Mouse (Mus musculus) lung, adult 2 months (tissue): ENCODE data around the gene Patz1. TPM values are rescaled to one million over a fixed set of nuclear protein-coding genes. Genes with fewer than 3 reads are reported as not detected.

ENCODE experiments used
- DNase-seq: peaks from one replicate; pipeline ENCODE4 v3.0.0; 2022
- H3K4me1 ChIP-seq: fragments of 200-500 bp; 2 replicates; pipeline ENCODE4 v1.6.1; 2011; ENCODE audit warnings: low read length; ENCODE audit not compliant: control insufficient read depth, insufficient read depth
- H3K4me3 ChIP-seq: fragments of 200-500 bp; replicated peaks from 2 replicates; pipeline ENCODE3; 2011; ENCODE audit warnings: low read depth, mild to moderate bottlenecking, control low read depth, low read length; ENCODE audit errors: extremely low read depth
- CTCF ChIP-seq: fragments of 200-500 bp; IDR thresholded peaks from 2 replicates; pipeline ENCODE4 v1.5.1; 2011; ENCODE audit warnings: mild to moderate bottlenecking, low read length, control low read depth; ENCODE audit not compliant: insufficient read depth
- POLR2A ChIP-seq: fragments of 200-500 bp; IDR thresholded peaks from 2 replicates; pipeline ENCODE4 v1.6.1; 2011; ENCODE audit warnings: low read depth, mild to moderate bottlenecking, control low read depth, low read length, borderline replicate concordance; ENCODE audit errors: extremely low read depth
- WGBS: fragments of 180-500 bp; shearing (Covaris S2); methylation state at CpG from one replicate; pipeline ENCODE4 v1.1.7; 2018; 5-methylcytosine and 5-hydroxymethylcytosine counted together
- polyA plus RNA-seq: library from polyadenylated mRNA; depleted of rRNA; stranded (reverse); fragments of >200 nt; gene quantifications from 2 replicates; pipeline ENCODE4 v1.2.3, GENCODE M21; 2012

Gene Patz1
- polyA plus RNA-seq, 1 experiment = 40.3 TPM

DNA sequence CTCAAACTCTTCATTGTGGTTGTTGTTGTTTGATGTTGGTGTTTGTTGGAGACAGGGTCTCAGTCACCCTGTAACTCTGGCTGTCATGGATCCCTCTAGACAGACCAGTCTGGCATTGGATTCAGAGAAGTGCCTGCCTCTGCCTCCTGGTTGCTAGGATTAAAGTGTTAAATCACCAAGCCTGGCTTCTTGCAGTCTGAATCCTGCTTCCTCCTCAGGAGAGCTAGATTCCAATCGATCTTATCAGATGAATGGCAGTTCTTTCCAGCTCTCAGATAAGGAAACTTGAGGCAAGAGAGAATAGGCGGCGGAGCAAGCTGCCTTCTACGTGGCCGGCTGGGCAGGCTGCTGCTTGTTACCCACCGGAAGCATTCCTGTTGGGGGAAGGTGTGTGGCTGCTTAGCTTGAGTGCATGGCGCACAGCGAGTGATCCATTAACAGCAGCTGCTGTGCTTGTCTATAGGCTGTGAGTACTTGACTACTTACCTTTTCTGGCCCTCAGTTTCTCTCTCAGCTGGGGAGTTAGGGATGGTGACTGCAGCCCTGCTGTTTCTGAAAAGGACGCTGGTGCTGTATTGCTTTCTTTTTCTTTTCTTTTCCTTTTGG, 46.1 kb downstream of the Patz1 start:
- no peak for TF ChIP-seq CTCF
- no peak for TF ChIP-seq POLR2A
- 30% methylated on average over 9 of the region's 9 CpGs for WGBS
- no peak overlapping the region for H3K4me3 ChIP-seq
- H3K4me1 ChIP-seq = peaks cover 30% of the 10 kb centered on the region
- no peak for DNase-seq

DNA sequence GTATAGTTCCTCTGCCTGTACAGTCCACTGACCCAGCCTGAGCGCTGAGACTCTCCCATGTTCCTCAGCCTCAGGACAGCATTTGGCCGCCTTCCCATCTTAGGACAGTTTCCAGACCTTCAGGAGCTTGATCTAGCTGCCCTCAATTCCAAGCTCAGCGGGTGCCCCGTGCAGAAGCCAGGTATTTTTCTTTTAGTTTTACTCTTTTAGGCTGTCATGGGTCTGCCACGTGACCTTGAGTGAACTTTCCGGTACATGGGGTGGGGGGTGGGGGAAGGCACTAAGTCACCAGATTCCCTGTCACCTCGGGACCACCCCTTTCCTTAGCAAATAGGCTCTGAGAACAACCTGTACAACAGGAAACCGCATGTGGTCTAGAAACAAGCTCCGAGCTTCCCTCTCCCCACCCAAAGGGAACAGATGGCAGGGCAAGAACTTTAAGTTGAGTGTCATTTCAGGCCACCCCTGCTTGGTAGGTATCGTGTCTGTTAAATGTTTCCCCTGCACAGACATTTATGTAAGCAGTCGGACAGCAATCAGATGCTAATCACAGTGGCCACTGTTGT, 47.1 kb downstream of the Patz1 start:
- no peak for DNase-seq
- TF ChIP-seq CTCF = no peak
- no peak for TF ChIP-seq POLR2A

DNA sequence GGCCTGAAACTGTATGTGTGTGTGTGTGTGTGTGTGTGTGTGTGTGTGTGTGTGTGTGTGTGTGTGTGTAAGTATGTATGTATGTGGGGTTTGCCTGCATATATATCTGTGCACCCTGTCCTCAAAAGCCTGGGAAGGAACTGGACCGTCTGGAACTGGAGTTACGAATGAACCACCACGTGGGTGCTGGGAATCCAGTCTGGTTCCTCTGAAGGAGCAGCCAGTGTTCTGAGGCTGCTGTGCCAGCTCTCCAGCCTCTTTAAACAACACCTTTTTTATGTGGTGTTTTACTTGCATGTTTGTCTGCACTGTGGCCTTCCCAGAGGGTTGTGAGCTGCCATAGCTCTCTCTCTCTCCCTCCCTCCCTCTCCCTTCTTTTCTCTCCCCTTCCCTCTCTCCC, 47.9 kb downstream of the Patz1 start:
- DNase-seq = no peak
- peaks cover 29% of the 10 kb centered on the region for H3K4me1 ChIP-seq
- H3K4me3 ChIP-seq = no peak overlapping the region
- 70% methylated on average over 3 of the region's 3 CpGs for WGBS
- TF ChIP-seq CTCF (no peak), POLR2A (no peak)

More for the DNA sequence above, 47.1 kb downstream of the Patz1 start:
- Histone ChIP-seq H3K4me3 (peak overlapping the region; percentile 33), H3K4me1 (peaks cover 30% of the 10 kb centered on the region)
- 19% methylated on average over 11 of the region's 11 CpGs for WGBS

DNA sequence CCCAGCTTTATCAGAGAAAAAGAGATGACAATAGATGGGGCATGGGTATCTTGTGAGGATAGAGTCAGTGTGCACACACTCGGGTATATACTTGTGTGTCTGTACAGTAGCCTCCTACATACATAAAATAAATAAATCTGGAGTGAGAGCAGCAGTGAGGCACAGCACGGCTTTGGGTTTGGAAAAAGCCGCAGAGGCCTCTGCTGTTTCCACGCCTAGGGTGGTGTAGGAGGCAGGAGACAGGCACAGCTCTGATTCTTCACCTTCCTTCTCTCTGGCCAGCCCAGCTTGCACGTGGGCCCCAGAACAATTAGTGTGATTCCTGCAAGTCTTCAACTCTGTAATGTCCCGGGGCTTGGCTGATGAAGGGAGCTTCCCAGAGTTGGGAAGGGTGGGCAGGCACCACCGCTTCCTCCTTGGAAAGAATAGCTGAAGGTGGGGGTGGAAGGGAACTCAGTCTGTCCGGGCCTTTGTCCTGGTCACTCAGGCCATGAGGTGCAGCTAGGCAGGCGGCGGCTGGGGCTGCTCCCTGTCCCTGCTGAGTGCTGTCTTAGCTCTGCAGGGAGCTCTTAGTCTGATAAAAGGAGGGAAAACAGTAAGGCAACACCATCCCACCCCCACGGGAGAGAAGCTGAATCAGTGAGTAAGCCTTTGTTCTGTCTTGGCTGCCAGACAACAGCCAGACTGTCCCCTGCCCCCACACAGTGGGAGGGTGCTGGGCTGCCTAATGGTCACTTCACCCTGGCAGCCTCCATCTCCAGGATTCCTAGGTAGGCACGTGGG, 48.7 kb downstream of the Patz1 start:
- 29% methylated on average over 12 of the region's 12 CpGs for WGBS

DNA sequence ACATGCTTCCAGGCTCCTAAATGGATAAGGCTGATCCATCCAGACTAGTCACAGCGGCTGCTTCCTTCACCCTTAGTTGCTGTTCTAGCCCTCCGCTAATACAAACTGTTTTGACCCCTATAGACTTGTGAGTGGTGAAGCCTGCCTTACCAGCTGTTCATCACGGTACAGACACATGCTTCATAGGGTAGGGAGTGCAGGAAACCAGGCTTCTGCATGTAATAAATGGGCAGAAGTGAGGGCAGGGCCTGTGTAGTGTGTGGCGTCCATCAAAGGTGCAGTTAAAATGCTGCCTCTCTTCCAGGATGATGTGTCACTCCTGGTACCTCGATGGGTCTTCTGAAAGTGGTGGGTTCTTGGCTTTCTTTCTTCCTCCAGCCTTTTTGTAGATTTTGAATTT, 49.3 kb downstream of the Patz1 start:
- WGBS = 65% methylated on average over 5 of the region's 5 CpGs
- DNase-seq = no peak
- Histone ChIP-seq H3K4me3 (no peak overlapping the region), H3K4me1 (peaks cover 27% of the 10 kb centered on the region)
- no peak for TF ChIP-seq CTCF
- no peak for TF ChIP-seq POLR2A

More for the DNA sequence above, 48.7 kb downstream of the Patz1 start:
- H3K4me3 ChIP-seq = no peak overlapping the region
- TF ChIP-seq POLR2A = no peak
- TF ChIP-seq CTCF = no peak
- H3K4me1 ChIP-seq = peaks cover 28% of the 10 kb centered on the region
- no peak for DNase-seq

DNA sequence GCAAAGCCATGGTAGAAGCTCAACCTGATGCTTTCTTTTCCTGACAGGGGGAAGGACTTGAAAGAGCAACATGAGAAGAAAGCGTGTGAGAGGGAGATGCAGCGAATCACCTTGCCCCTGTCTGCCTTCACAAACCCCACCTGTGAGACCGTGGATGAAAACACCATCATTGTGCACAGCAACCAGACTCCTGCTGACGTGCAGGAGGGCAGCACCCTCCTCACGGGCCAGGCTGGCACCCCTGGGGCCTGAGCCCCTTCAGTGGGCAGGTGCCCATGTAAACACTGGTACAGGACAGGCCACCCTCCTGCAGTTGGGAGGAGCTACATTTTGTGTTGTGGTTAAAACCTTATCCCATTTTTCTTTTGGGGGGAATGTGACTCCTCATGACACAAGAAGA, 52.8 kb downstream of the Patz1 start:
- TF ChIP-seq CTCF = no peak
- Histone ChIP-seq H3K4me3 (no peak overlapping the region), H3K4me1 (peaks cover 7% of the 10 kb centered on the region)
- DNase-seq = no peak
- 78% methylated on average over 5 of the region's 5 CpGs for WGBS

DNA sequence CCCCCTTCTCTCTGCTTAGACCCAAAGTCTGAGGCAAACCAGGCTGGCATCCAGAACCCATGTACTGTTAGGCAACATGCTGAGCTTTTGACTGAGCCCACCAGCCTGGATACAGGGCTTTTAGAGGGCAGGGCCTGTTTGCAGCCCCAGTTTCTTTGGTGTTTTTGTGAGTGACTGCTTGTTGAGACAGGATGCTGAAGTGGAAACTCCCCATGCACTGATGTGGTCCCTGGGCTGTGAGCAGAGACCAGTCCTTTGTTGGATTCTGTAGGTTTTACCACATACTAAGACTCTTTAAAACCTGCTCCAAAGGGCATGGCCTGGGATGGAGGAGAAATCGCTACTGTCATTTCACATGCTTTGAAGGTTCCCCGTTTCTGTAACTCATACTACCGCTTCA, 56.2 kb downstream of the Patz1 start:
- Histone ChIP-seq H3K4me3 (no peak overlapping the region), H3K4me1 (peaks cover 10% of the 10 kb centered on the region)
- 87% methylated on average over 3 of the region's 3 CpGs for WGBS
- no peak for TF ChIP-seq CTCF
- no peak for TF ChIP-seq POLR2A
- DNase-seq = no peak

DNA sequence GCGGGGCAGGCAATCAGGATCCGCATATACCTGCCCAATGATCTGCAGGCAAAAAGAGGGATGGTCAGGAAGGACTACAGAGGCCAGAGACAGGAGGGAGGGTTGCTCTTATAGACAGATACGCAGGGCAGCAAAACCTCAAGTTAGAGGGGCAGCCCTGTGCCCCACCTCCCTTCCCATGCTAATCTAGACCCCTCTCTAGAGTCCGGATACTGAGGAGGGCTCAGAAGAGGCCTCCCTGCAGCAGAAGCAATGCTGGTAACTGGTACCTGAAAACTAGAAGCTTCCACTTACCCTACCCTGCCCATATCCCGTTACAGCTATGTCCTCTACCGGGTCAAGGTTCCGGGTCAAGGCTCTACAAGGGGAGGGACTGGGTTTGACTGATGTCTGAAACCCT, 57.7 kb downstream of the Patz1 start:
- WGBS = 93% methylated on average over 7 of the region's 7 CpGs

DNA sequence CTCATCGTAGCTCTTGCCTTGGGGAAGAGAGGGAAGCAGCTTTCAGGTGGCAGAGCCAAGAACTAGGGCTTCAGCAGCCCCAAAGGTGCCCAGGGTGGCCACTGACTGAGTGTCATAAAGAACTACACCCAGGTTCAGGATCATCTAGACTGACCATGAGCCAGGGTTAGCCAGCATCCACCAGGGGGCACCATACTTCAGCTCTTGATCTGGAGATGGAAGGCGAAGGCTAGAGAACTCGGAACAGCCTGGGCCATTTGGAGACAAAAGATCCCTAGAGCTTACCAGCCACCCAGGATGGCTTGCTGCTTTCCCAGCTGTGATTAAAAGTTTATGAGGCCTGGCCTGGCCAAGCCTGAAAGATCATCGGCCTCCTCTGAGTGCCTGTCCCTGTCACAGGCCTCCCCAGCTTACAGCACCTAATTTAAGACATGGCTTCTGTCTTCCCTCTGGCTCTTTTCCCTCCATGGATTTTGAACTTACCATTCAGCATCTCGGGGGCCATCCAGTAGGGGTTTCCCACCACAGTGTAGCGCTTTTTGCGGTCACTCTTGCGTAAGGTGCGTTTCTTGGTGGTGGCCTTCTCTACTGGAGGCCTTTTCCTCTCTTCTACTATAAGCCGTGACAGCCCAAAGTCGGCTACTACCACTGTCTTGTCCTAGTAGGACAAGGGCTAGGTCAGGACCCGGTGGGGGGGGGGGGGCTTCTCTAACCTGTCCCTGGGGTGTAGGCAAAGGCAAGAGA, 58.6 kb downstream of the Patz1 start:
- WGBS = 61% methylated on average over 12 of the region's 12 CpGs
- Histone ChIP-seq H3K4me3 (no peak overlapping the region), H3K4me1 (peaks cover 10% of the 10 kb centered on the region)
- DNase-seq = peak; percentile 84
- TF ChIP-seq CTCF (peak; percentile 94), POLR2A (no peak)

More for the DNA sequence above, 57.7 kb downstream of the Patz1 start:
- TF ChIP-seq CTCF = no peak
- TF ChIP-seq POLR2A = no peak
- DNase-seq = no peak
- H3K4me3 ChIP-seq = no peak overlapping the region
- H3K4me1 ChIP-seq = peaks cover 10% of the 10 kb centered on the region
